In the genomic region with DNA sequence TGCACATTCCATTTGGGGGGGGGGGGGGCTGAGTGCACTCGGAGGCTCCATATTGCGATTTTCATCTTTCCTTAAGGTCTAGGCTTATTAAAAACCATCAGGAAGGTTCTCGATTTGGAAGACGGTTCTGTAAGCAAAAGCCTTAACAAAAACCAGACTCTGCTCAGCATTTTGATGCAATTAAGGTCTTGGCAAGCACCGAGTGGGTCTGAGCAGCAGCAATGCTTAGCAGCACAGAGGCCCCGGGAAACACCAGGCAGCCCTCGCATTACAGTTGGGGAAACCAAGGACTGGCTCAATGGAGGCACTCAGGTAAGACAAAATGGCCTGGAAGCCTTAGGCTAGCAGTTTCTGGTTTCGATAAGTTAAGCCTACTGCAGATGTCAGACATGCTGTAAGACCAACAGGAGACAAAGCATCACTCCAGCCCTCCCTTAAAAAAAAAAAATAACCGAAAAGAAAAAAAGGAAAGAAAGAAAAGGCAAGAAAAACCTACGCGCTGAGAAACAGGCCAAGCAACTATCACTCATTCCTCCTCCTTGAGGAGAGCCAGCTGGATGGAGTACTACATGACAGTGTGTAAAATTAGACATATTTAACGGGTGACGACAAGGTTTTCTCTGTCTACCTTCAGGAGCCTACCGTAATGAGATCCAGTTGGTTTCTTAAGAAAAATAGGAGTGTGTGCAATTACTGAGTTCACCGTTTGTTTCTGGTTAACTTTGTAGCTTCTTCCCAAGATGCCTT, we compare ENCODE assay signal across 19 mouse cellular contexts.
DNase-seq lines count a peak whose midpoint lies in the region; ATAC-seq and TF ChIP-seq lines count a peak whose summit lies in the region.
"Had no signal": no experiment of that assay in that cellular context is flagged by ENCODE, and none has a peak within 500 bp of the region (broad histone marks: within the 10 kb centered on the region; RNA-seq: fewer than 3 reads in every experiment).

No protein-coding gene starts in this region.

- no peak overlapping the region for H3K4me3 ChIP-seq in embryonic facial prominence, embryonic 15.5 days (replicated peaks)
- H3K4me3 ChIP-seq in limb, embryonic 14.5 days (replicated peaks; ENCODE audit: low read length), result no peak overlapping the region
- H3K4me3 ChIP-seq: forebrain, embryonic 12.5 days; gastrocnemius, adult 2 months; lung, embryonic 15.5 days; megakaryocyte, embryonic 14.5 days had no signal

- no peaks in the 10 kb centered on the region for H3K36me3 ChIP-seq in embryonic facial prominence, embryonic 15.5 days
- H3K36me3 ChIP-seq in limb, embryonic 14.5 days (ENCODE audit: control insufficient read depth, insufficient read depth, low read length), result no peaks in the 10 kb centered on the region
- H3K36me3 ChIP-seq: forebrain, embryonic 12.5 days; lung, embryonic 15.5 days had no signal

- no peak for DNase-seq in frontal cortex, postnatal 14 days (ENCODE audit: low spot score in 2 of 2)
- DNase-seq in NIH3T3 (ENCODE audit: low read depth), result peak; percentile 62
- DNase-seq in limb, embryonic 14.5 days (ENCODE audit: low spot score), result peak; percentile 80
- no peak for DNase-seq in ovary, postnatal 10 days (ENCODE audit: low spot score)
- DNase-seq in neural tube, embryonic 10.5 days (ENCODE audit: extremely low spot score, low spot score), result no peak
- DNase-seq in adipocyte (ENCODE audit: low spot score), result no peak
- DNase-seq: cerebellum, adult 11 months; gastrocnemius, adult 2 months; heart, postnatal 36 days; layer of hippocampus, postnatal 36 days; liver; right cerebral cortex, postnatal 14 days; thymus, postnatal 14 days had no signal

- no peak for TF ChIP-seq POLR2A in limb, embryonic 14.5 days (IDR thresholded peaks at IDR 0.05; ENCODE audit: borderline replicate concordance, extremely low read depth, insufficient read depth, insufficient read length)

- peak; percentile 73 for ATAC-seq in frontal cortex, adult (ENCODE audit: low TSS enrichment)
- peak; percentile 69 for ATAC-seq in embryonic facial prominence, embryonic 15.5 days (ENCODE audit: insufficient number of reproducible peaks, low FRiP score, low TSS enrichment, low read depth)
- ATAC-seq in limb, embryonic 14.5 days (ENCODE audit: low FRiP score, low read depth), result peak; percentile 41; the same call in 1 of the 2 replicates
- ATAC-seq: inflammation-experienced regulatory T-cells, adult 6 months had no signal

- peak overlapping the region; percentile 92 for H3K27ac ChIP-seq in embryonic facial prominence, embryonic 15.5 days (replicated peaks)
- peak overlapping the region; percentile 81 for H3K27ac ChIP-seq in limb, embryonic 14.5 days (replicated peaks; ENCODE audit: low read depth, low read length)
- H3K27ac ChIP-seq: forebrain, embryonic 12.5 days; gastrocnemius, adult 2 months; lung, embryonic 15.5 days had no signal

- no peaks in the 10 kb centered on the region for H3K9me3 ChIP-seq in embryonic facial prominence, embryonic 15.5 days (replicated peaks)
- H3K9me3 ChIP-seq in limb, embryonic 14.5 days (ENCODE audit: control insufficient read depth, low read length), result no peaks in the 10 kb centered on the region
- H3K9me3 ChIP-seq: forebrain, embryonic 12.5 days; lung, embryonic 15.5 days had no signal

- 33% methylated on average over 15 of the region's 15 CpGs for WGBS in embryonic facial prominence, embryonic 15.5 days
- WGBS in limb, embryonic 14.5 days, result 28% methylated on average over 15 of the region's 15 CpGs

- H3K9ac ChIP-seq in embryonic facial prominence, embryonic 15.5 days, result no peak overlapping the region
- no peak overlapping the region for H3K9ac ChIP-seq in limb, embryonic 14.5 days (ENCODE audit: low read depth, low read length, severe bottlenecking)
- H3K9ac ChIP-seq: forebrain, embryonic 12.5 days; lung, embryonic 15.5 days had no signal

- peaks cover 51% of the 10 kb centered on the region for H3K4me1 ChIP-seq in embryonic facial prominence, embryonic 15.5 days
- peaks cover 45% of the 10 kb centered on the region for H3K4me1 ChIP-seq in limb, embryonic 14.5 days (ENCODE audit: control insufficient read depth, insufficient read depth, low read length)
- H3K4me1 ChIP-seq: lung, embryonic 15.5 days; megakaryocyte, embryonic 14.5 days had no signal

- no peak overlapping the region for H3K4me2 ChIP-seq in embryonic facial prominence, embryonic 15.5 days (replicated peaks)
- H3K4me2 ChIP-seq in limb, embryonic 14.5 days (replicated peaks; ENCODE audit: low read depth, low read length, severe bottlenecking), result no peak overlapping the region
- H3K4me2 ChIP-seq: forebrain, embryonic 12.5 days; lung, embryonic 15.5 days had no signal

- no peaks in the 10 kb centered on the region for H3K27me3 ChIP-seq in embryonic facial prominence, embryonic 15.5 days
- no peaks in the 10 kb centered on the region for H3K27me3 ChIP-seq in limb, embryonic 14.5 days (ENCODE audit: control insufficient read depth, insufficient read depth, low read length)
- H3K27me3 ChIP-seq: forebrain, embryonic 12.5 days; lung, embryonic 15.5 days had no signal

Comparison
In these comparisons a context has a peak if more than half of its experiments do, and no peak if none do; other contexts are left out.
1. DNase-seq: peak in NIH3T3 (single experiment) and limb, embryonic 14.5 days (single experiment); none in frontal cortex, postnatal 14 days (0 of 2), ovary, postnatal 10 days (single experiment), neural tube, embryonic 10.5 days (single experiment) and adipocyte (single experiment).
2. Peak in every context shown above with its lines, with median percentiles within 50 percentile points of each other: ATAC-seq.